Mouse (Mus musculus): Measurements from ENCODE around the gene Yes1. TPM values are rescaled to one million over a fixed set of nuclear protein-coding genes. Genes with fewer than 3 reads are reported as not detected.

Yes1 gene
- 44.4 and 47.7 TPM in 2 replicates for polyA plus RNA-seq (2016; fragmentation: Nextera tagmentation; extraction: Ambion mirVana)

GRCm38 (mm10) chr5:32610801-32611340 is at the start of gene Yes1:
Yes1 (plus strand) TSS chr5:32611171.
- peak within 1 kb of the TSS; percentile 70 for H3K4me2 ChIP-seq
- H3K36me3 ChIP-seq = no peaks in the 10 kb centered on the region
- H3K27me3 ChIP-seq = no peaks in the 10 kb centered on the region
- WGBS = under 1% methylated on average over 55 of the region's 69 CpGs
- peaks cover 8% of the 10 kb centered on the region; the same call in 1 of the 2 replicates for H3K4me1 ChIP-seq (replicated peaks)
- peak within 1 kb of the TSS; percentile 91 for H3K4me3 ChIP-seq (replicated peaks)
- H3K9ac ChIP-seq (replicated peaks) = peak within 1 kb of the TSS; percentile 93
- peak within 1 kb of the TSS; percentile 97 for H3K27ac ChIP-seq
- no peaks in the 10 kb centered on the region for H3K9me3 ChIP-seq
- ATAC-seq (ENCODE audit: insufficient number of reproducible peaks, insufficient read depth, low FRiP score, low TSS enrichment, low read depth) = peak; percentile 96

- Histone ChIP-seq H3K4me1 (replicated peaks) (no peaks in the 10 kb centered on the region), H3K4me3 (replicated peaks) (no peak overlapping the region), H3K9me3 (no peaks in the 10 kb centered on the region), H3K27ac (no peak overlapping the region), H3K36me3 (no peaks in the 10 kb centered on the region), H3K4me2 (no peak overlapping the region), H3K27me3 (no peaks in the 10 kb centered on the region), H3K9ac (replicated peaks) (no peak overlapping the region)
- 83% methylated on average over 1 of the region's 1 CpGs for WGBS
- no peak for ATAC-seq (ENCODE audit: insufficient number of reproducible peaks, insufficient read depth, low FRiP score, low TSS enrichment, low read depth)
Observed at GRCm38 (mm10) chr5:32564697-32565096, 46.3 kb upstream of the Yes1 start.

GRCm38 (mm10) chr5:32571802-32572201 is 39.2 kb upstream of the Yes1 start:
- Histone ChIP-seq H3K4me2 (no peak overlapping the region), H3K9ac (replicated peaks) (no peak overlapping the region), H3K4me1 (replicated peaks) (no peaks in the 10 kb centered on the region), H3K36me3 (no peaks in the 10 kb centered on the region), H3K4me3 (replicated peaks) (no peak overlapping the region), H3K27ac (no peak overlapping the region), H3K27me3 (no peaks in the 10 kb centered on the region), H3K9me3 (no peaks in the 10 kb centered on the region)
- WGBS = 74% methylated on average over 5 of the region's 5 CpGs
- no peak for ATAC-seq (ENCODE audit: insufficient number of reproducible peaks, insufficient read depth, low FRiP score, low TSS enrichment, low read depth)

GRCm38 (mm10) chr5:32588136-32588535 is 22.8 kb upstream of the Yes1 start:
- H3K9me3 ChIP-seq = no peaks in the 10 kb centered on the region
- no peak overlapping the region for H3K4me2 ChIP-seq
- H3K27ac ChIP-seq = no peak overlapping the region
- no peaks in the 10 kb centered on the region for H3K36me3 ChIP-seq
- no peak overlapping the region for H3K4me3 ChIP-seq (replicated peaks)
- H3K27me3 ChIP-seq = no peaks in the 10 kb centered on the region
- H3K4me1 ChIP-seq (replicated peaks) = no peaks in the 10 kb centered on the region
- 13% methylated on average over 5 of the region's 5 CpGs for WGBS
- no peak overlapping the region for H3K9ac ChIP-seq (replicated peaks)
- no peak for ATAC-seq (ENCODE audit: insufficient number of reproducible peaks, insufficient read depth, low FRiP score, low TSS enrichment, low read depth)

- Histone ChIP-seq H3K4me1 (replicated peaks) (no peaks in the 10 kb centered on the region), H3K27me3 (no peaks in the 10 kb centered on the region), H3K4me2 (no peak overlapping the region), H3K36me3 (no peaks in the 10 kb centered on the region), H3K4me3 (replicated peaks) (no peak overlapping the region), H3K9ac (replicated peaks) (no peak overlapping the region), H3K27ac (no peak overlapping the region), H3K9me3 (no peaks in the 10 kb centered on the region)
- ATAC-seq (ENCODE audit: insufficient number of reproducible peaks, insufficient read depth, low FRiP score, low TSS enrichment, low read depth) = no peak
- 21% methylated on average over 4 of the region's 4 CpGs for WGBS
Observed at GRCm38 (mm10) chr5:32593793-32594192, 17.2 kb upstream of the Yes1 start.

- no peak overlapping the region for H3K27ac ChIP-seq
- H3K9ac ChIP-seq (replicated peaks) = no peak overlapping the region
- H3K36me3 ChIP-seq = no peaks in the 10 kb centered on the region
- 72% methylated on average over 5 of the region's 5 CpGs for WGBS
- no peaks in the 10 kb centered on the region for H3K9me3 ChIP-seq
- no peak overlapping the region for H3K4me3 ChIP-seq (replicated peaks)
- no peak for ATAC-seq (ENCODE audit: insufficient number of reproducible peaks, insufficient read depth, low FRiP score, low TSS enrichment, low read depth)
- H3K4me1 ChIP-seq (replicated peaks) = no peaks in the 10 kb centered on the region
- H3K27me3 ChIP-seq = no peaks in the 10 kb centered on the region
- no peak overlapping the region for H3K4me2 ChIP-seq
Observed at GRCm38 (mm10) chr5:32594358-32594757, 16.6 kb upstream of the Yes1 start.

- Histone ChIP-seq H3K9ac (replicated peaks) (no peak overlapping the region), H3K36me3 (no peaks in the 10 kb centered on the region), H3K27me3 (no peaks in the 10 kb centered on the region), H3K9me3 (no peaks in the 10 kb centered on the region), H3K4me2 (no peak overlapping the region), H3K4me1 (replicated peaks) (peaks cover 3% of the 10 kb centered on the region; the same call in 1 of the 2 replicates), H3K27ac (no peak overlapping the region), H3K4me3 (replicated peaks) (no peak overlapping the region)
- 73% methylated on average over 1 of the region's 1 CpGs for WGBS
- no peak for ATAC-seq (ENCODE audit: insufficient number of reproducible peaks, insufficient read depth, low FRiP score, low TSS enrichment, low read depth)
Observed at GRCm38 (mm10) chr5:32605911-32606310, 5.1 kb upstream of the Yes1 start.

GRCm38 (mm10) chr5:32607776-32608355 is 3.1 kb upstream of the Yes1 start:
- Histone ChIP-seq H3K4me2 (no peak overlapping the region), H3K4me1 (replicated peaks) (peaks cover 8% of the 10 kb centered on the region; the same call in 1 of the 2 replicates), H3K9ac (replicated peaks) (no peak overlapping the region), H3K27me3 (no peaks in the 10 kb centered on the region), H3K9me3 (no peaks in the 10 kb centered on the region), H3K4me3 (replicated peaks) (no peak overlapping the region), H3K36me3 (no peaks in the 10 kb centered on the region), H3K27ac (0 out of 2 replicates have a peak overlapping the region, but pooled peaks have one; percentile 23)
- ATAC-seq (ENCODE audit: insufficient number of reproducible peaks, insufficient read depth, low FRiP score, low TSS enrichment, low read depth) = no peak
- 34% methylated on average over 2 of the region's 2 CpGs for WGBS

- H3K4me1 ChIP-seq (replicated peaks) = peaks cover 8% of the 10 kb centered on the region; the same call in 1 of the 2 replicates
- no peaks in the 10 kb centered on the region for H3K9me3 ChIP-seq
- H3K4me2 ChIP-seq = no peak overlapping the region
- no peaks in the 10 kb centered on the region for H3K36me3 ChIP-seq
- H3K9ac ChIP-seq (replicated peaks) = no peak overlapping the region
- no peak overlapping the region for H3K4me3 ChIP-seq (replicated peaks)
- WGBS = 91% methylated on average over 4 of the region's 4 CpGs
- 0 out of 2 replicates have a peak overlapping the region, but pooled peaks have one; percentile 23 for H3K27ac ChIP-seq
- H3K27me3 ChIP-seq = no peaks in the 10 kb centered on the region
- ATAC-seq (ENCODE audit: insufficient number of reproducible peaks, insufficient read depth, low FRiP score, low TSS enrichment, low read depth) = no peak
Observed at GRCm38 (mm10) chr5:32608516-32608915, 2.5 kb upstream of the Yes1 start.

- Histone ChIP-seq H3K4me1 (replicated peaks) (peaks cover 8% of the 10 kb centered on the region; the same call in 1 of the 2 replicates), H3K4me2 (peak overlapping the region; percentile 70), H3K27me3 (no peaks in the 10 kb centered on the region), H3K9me3 (no peaks in the 10 kb centered on the region), H3K4me3 (replicated peaks) (peak overlapping the region; percentile 91), H3K9ac (replicated peaks) (peak overlapping the region; percentile 93), H3K27ac (peak overlapping the region; percentile 97), H3K36me3 (no peaks in the 10 kb centered on the region)
- ATAC-seq (ENCODE audit: insufficient number of reproducible peaks, insufficient read depth, low FRiP score, low TSS enrichment, low read depth) = no peak
- 18% methylated on average over 21 of the region's 21 CpGs for WGBS
Observed at GRCm38 (mm10) chr5:32610064-32610800, 739 bp upstream of the Yes1 start.

- H3K27me3 ChIP-seq = no peaks in the 10 kb centered on the region
- peak overlapping the region; percentile 97 for H3K27ac ChIP-seq
- H3K4me2 ChIP-seq = peak overlapping the region; percentile 70
- H3K4me3 ChIP-seq (replicated peaks) = peak overlapping the region; percentile 91
- no peaks in the 10 kb centered on the region for H3K9me3 ChIP-seq
- peak; percentile 82 for ATAC-seq (ENCODE audit: insufficient number of reproducible peaks, insufficient read depth, low FRiP score, low TSS enrichment, low read depth)
- H3K4me1 ChIP-seq (replicated peaks) = peaks cover 8% of the 10 kb centered on the region; the same call in 1 of the 2 replicates
- H3K36me3 ChIP-seq = no peaks in the 10 kb centered on the region
- peak overlapping the region; percentile 93 for H3K9ac ChIP-seq (replicated peaks)
- 0% methylated on average over 53 of the region's 54 CpGs for WGBS
Observed at GRCm38 (mm10) chr5:32611341-32611961, 480 bp downstream of the Yes1 start.

Measured in limb, embryonic 12.5 days (tissue).